Mouse (Mus musculus) stomach, adult 2 months (tissue): ENCODE data around the gene Spata31d1c. TPM values are rescaled to one million over a fixed set of nuclear protein-coding genes. Genes with fewer than 3 reads are reported as not detected.

ENCODE experiments used
- polyA plus RNA-seq: library from polyadenylated mRNA; depleted of rRNA; stranded (reverse); fragments of >200 nt; gene quantifications from 2 replicates; pipeline ENCODE4 v1.2.3, GENCODE M21; 2012; rRNA removed

Gene Spata31d1c
- polyA plus RNA-seq = not detected in 2 replicates

DNA sequence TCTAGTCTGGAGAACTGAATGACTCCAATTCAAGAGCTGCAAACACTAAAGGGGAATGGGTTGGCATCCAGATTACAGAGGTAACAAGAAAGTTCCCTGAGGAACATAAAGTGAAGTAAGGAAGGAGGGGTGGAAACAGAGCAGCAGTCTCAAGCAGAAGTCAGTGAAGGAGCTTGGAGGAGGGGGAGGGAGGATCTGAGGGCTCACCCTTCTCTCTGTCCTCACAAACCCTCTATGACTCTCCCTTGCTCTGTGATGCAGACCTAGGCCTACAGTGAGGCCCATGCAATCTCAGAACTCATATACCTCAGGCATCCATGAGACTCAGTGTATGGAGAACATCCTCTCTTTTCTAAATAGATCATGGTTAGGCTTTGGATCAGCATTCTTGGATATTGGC is at the start of gene Spata31d1c:
Spata31d1c (plus strand) TSS at position 301 of the 400 bp plus-strand sequence.

DNA sequence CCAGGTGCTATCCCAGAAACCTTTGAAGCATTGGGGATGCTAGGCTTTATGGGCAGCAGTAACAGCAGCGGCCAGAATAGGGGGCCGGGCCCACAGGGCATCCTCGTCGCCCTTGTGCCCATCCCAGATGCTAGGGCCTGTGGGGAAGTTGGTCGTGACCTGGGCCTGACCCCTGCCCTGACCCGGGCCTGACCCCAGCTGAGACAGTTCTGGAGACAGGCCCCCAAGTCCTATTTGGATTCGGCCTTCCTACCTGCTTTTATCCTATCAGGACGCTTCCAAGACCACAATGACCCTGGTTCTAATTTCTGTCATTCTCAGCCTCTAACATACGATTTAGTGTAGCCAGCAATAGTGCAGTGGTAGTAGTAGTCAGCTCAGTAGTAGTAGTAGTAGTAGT is 19.8 kb downstream of the Spata31d1c start, which contains the start of gene Prss47:
Prss47 (minus strand) TSS at position 101 of the 400 bp plus-strand sequence.

Other genes starting within 250 kb of the Spata31d1c start
- gene Cntnap3, start 129.1 kb upstream of the Spata31d1c start, polyA plus RNA-seq = 0.01 TPM in 1 of 2 replicates, not detected in the other
- not detected in 2 replicates for gene Spata31, start 115.7 kb upstream of the Spata31d1c start, polyA plus RNA-seq
- not detected in 2 replicates for gene Prss47, start 19.7 kb downstream of the Spata31d1c start, polyA plus RNA-seq
- 5.9 and 7.5 TPM in 2 replicates for gene Mfsd14b, start 79.9 kb downstream of the Spata31d1c start, polyA plus RNA-seq
- not detected in 2 replicates for gene Olfr465-ps1, start 105.0 kb downstream of the Spata31d1c start, polyA plus RNA-seq
- not detected in 2 replicates for gene Olfr466, start 117.2 kb downstream of the Spata31d1c start, polyA plus RNA-seq
- gene Nlrp4f, start 172.9 kb downstream of the Spata31d1c start, polyA plus RNA-seq = not detected in 2 replicates
- not detected in 2 replicates for gene Gm10775, start 226.5 kb downstream of the Spata31d1c start, polyA plus RNA-seq
- gene Zfp369, start 245.8 kb downstream of the Spata31d1c start, polyA plus RNA-seq = 4.2 and 6.4 TPM in 2 replicates